Mouse (Mus musculus) brain, adult 2 months (tissue): ENCODE results near the gene Dpp6.

Experiments
- DNase-seq: peaks from one replicate; pipeline ENCODE4 v3.0.0; 2011; ENCODE audit warnings: low read depth, low spot score

Gene Dpp6

DNA sequence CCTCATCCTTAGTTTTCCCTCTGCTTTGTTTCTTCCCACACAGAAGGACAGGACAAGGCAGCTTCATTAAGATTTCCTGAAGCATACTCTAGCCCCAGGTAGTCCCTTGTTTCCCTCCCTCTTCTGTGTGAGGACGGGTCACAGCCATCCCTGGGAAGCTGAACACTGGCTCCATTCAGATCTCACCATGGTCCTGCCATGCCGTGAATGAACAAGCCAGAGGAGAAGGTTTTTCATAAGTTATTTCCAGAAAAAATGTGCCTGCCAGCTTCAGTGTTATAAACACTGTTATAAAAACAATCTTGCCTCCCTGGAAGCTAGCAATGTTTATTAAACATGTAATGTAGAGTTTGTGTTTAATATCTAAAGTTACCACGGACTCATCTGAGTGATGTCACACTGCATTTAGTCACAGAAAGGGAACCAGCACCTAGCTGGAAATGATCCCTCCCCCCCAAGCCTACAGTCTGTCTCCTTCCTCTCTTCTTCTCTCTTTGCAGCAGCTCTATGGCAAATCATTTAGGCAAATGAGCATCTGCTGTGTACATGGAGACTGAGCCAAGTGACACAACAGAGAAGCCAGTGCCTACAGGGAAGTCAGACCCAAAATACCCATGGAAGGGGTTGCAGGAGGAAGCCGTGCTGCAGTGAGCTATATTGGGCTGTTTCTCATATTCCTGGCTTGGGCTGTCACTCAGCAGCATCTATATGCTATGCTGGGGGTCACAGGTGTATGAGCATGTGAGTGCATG lies 128.3 kb downstream of the Dpp6 start:
- DNase-seq = peak; percentile 91

DNA sequence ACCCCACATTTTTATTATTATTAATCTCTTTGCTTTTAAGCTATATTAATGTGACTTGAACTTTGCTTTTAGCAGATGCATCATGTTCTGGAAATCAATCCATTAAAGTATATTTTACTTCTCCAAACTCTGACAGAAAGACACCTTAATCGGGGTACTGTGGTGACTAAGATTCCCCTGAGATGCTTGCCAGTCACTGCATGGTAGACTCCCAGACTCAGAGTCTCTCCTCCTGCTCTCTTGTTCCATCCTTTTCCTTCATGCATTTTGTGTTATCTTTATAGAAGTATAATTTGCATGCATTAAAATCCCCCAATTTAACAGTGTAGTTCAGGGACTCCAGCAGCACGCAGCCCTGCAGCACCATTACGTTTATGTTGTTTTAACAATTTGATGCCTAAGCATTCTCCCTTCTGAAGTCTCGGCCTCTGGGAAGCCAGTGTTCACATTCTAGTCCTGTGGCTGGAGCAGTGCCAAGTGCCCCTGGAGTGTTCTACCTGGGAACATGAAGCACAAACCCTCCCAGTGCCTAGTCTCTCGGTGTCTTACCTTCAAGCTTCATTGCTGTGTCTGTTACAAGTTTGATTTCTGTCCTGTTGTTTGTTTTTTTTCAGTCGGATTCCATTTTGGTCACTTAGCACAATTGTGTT lies 153.1 kb downstream of the Dpp6 start:
- no peak for DNase-seq

DNA sequence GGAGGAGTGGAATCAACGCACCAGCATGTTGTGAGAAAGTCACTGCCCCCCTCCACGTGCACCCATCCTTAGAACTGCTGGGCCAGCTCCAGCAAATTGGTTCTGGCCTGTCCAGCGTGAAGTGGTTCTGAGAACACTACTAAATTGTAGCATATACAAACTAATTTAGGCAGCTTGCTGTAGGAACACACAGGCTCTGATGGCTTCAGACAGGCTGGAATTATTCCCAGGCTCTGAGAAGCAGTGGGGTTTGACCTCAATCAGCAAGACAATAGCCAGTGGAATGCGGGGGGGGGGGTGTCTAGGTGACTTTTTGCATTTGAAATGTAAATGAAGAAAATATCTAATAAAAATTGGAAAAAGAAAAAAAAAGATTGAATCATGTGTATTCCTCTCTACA lies 156.2 kb downstream of the Dpp6 start:
- no peak for DNase-seq

DNA sequence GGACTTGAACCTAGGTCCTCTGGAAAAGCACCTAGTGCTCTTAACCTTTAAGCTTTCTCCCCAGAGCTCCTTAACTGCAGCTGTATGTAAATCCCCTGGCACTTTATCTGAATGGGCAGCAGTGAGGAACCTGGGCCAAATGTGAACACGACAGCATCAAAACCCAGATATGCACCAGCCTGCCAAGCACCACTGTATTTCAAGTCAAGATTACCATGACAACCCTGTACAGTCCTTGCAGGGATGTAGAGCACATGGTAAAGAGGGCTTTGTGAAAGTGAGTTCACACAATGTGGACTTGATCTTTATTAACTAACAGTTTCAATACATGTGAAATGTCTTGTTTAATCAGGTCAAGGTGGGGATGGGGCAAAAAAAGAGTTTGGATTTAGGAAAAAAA lies 162.3 kb downstream of the Dpp6 start:
- DNase-seq = no peak

DNA sequence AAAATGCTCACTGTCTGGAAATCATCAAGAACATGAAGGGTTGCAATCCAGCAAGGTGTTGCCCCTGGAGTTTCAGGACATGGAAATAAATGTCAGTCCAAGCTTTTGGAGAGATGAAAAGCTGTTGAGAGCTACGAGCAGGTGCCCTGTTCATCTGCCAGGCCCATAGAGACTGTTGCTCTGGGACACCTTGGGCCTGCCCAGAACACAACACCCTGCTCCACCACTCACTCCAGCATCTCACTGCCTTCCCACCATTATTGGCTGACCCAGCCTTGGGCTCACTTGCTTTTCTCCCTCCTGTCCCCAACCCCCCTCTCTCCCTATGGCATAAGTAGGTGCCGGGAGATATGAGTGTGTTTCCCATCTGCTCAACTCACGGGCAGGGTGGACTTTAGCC lies 162.8 kb downstream of the Dpp6 start:
- DNase-seq = no peak

GRCm38 (mm10) chr5:26985114-26985513 lies 168.1 kb downstream of the Dpp6 start:
- DNase-seq = no peak

DNA sequence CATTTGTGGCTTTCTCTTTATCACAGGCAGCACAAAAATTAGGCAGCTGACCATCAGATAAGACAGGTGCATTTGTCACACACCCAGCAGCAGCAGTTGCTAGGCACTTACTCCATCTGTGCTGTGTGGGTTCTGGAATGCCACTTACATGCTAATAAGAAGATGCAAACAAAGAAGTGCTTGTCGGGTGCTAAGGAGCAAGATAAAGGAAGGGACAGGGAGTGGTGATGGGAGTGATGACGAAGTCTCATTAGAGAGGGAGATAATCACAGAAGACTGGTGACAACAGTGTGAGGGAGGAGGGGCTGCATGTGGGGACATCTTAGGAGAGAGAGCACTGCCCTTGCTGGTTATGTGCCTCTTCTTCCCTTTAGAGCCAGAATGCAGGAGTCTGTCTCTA lies 174.6 kb downstream of the Dpp6 start:
- DNase-seq = peak; percentile 39

DNA sequence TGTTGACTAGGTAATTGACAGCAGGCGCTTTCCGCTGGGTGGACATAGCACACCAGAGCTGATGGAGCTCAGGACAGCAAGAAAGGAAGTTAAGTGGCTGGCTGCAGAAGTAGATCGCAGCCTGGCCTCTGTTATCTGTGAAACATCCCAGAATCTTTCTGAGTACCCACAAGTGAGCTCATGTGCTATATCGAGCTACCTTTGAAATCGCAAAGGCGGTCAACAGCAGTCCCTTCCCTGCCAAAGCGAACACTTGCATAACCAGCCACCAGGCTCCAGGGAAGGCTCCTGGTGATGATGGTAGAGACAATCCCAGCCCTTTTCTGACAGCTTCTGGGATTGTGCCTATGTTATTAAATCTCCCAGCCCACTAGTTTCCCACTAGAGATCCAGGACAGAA lies 186.5 kb downstream of the Dpp6 start:
- peak; percentile 53 for DNase-seq

- peak; percentile 95 for DNase-seq
Observed at GRCm38 (mm10) chr5:27009157-27009556, 192.2 kb downstream of the Dpp6 start.

- peak; percentile 95 for DNase-seq
Observed at GRCm38 (mm10) chr5:27010582-27010981, 193.6 kb downstream of the Dpp6 start.

GRCm38 (mm10) chr5:27018314-27018956 lies 201.4 kb downstream of the Dpp6 start:
- DNase-seq = peak; percentile 20

DNA sequence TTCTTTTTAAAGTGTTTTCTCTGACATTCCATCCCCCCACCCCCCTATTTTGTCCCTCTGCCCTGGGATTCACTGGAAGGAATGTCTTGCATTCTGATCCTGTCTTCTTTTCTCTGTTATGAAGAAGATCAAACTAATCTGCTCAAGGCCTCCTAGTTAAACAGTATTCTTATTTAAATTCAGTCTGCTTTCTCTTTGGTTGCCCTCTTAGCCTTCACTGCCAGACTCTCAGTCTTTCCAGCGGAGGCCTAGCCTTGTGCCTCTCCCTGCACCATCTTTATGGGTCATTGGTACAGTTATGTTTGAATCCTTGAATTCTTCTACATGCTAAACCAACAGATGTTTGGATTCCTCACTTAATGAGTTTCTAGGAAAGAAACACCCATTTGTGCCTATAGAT lies 211.6 kb downstream of the Dpp6 start:
- no peak for DNase-seq

DNA sequence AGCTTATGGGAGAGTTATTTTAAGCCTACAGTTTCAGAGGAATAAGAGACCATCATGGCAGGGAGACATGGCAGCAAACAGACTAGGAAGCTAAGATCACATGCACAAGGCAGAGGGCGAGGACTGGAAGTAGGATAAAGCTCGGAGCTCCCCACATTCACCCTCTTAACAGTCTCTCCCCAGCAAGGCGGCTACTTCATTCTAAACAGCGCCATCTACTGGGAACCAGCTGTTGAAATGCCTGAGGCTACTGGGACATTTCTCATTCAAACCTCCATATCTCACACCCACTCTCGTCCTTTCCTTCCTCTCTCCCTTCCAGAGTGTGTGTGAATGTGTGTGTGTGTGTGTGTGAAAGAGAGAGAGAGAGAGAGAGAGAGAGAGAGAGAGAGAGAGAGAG lies 212.8 kb downstream of the Dpp6 start:
- DNase-seq = peak; percentile 76

DNA sequence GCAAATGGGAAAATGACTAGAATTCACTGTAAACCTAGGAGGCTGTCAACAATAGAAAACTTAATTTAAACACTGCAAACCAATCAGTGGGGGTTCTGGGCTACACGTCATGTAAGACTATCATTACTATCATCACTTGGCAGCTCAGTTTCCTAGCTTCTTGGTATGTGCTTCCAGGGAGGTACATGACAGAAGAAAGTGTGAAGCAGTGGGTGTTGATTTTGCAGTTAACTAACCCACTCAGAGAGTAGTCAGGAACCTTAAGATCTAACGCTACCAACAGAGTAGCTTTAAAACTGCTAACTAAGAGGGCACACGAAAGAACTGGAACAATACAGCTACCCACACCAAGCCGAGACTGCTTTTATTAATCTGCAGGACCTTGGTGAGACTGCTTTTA lies 217.9 kb downstream of the Dpp6 start:
- DNase-seq = peak; percentile 60

DNA sequence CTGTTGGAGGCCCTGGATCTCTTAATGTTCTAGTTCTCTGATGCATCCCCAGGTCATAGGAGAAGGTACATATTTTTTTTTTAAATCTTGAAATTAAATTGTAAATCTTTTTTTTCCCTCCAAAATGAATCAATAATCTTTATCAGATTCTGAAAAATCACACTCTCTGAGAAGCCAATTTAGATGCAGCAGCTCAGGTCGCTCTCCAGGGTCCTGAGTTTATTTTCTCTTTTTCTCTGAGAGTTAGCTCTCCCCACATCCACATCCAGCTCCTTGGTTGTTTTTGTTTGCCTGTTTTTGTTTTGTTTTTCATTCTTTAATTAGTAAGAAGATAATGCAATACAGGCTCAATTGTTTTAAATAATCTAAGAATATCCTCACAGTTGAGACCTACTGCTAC lies 218.3 kb downstream of the Dpp6 start:
- DNase-seq = no peak

GRCm38 (mm10) chr5:27035891-27036290 lies 218.9 kb downstream of the Dpp6 start:
- DNase-seq = peak; percentile 96

DNA sequence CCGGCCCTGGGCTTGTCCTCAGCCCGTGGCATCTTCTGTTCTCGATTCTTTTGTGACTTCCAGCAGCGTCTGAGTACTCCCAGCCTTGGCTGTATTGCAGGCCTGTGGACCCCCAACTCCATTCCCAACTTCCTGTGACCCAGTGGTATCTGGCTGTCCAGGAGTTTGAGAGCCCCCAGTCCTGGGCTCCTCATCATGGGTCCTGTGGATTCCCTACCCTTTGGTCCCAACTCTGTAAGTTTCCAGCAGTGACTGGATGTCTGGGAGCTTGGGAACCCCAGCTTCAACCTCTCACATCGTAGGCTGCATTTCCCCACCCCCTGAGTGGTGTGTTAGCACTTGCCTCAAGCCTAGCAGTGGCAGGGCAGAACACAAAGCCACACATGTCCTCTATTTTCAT lies 220.8 kb downstream of the Dpp6 start:
- DNase-seq = no peak

GRCm38 (mm10) chr5:27048167-27048566 lies 231.2 kb downstream of the Dpp6 start:
- peak; percentile 95 for DNase-seq

DNA sequence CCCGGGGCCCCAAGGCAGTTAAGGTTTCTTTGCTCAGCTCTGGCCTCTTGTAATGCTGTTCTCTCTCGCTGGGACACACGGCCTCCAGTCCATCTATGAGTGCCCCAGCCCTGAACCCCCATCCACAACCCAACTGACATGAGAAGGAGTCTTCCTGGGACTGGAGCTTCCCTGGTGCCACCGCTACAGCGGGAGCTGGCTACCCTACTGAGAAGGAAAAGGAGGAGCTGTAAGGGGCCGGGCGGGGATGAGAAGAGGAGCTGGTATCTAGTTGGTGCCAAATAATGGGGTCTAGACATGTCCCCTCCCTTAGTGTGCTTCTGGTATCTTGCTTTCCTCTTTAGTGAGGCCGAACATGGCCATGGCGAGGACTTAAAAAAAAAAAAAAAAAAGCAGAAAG lies 231.9 kb downstream of the Dpp6 start:
- DNase-seq = peak; percentile 48

- peak; percentile 78 for DNase-seq
Observed at GRCm38 (mm10) chr5:27049341-27050091, 232.5 kb downstream of the Dpp6 start.

DNA sequence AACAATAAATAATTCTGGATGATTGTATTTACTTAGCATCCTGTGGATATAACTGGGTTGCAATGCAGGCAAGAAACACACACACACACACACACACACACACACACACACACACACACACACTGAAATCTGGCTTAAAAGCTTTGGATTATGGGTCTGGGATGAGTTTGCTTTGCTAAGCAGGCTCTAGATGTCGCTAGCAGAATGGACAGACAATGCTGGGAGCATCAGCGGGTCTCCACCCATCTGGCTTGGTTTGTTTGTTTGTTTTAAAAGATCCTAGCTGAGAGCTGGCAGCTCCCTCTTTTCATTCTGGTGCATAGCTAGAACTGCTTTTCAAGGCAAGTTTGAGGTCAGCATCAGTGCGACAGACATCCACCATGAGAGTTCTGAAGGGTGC lies 234.2 kb downstream of the Dpp6 start:
- DNase-seq = peak; percentile 92

DNA sequence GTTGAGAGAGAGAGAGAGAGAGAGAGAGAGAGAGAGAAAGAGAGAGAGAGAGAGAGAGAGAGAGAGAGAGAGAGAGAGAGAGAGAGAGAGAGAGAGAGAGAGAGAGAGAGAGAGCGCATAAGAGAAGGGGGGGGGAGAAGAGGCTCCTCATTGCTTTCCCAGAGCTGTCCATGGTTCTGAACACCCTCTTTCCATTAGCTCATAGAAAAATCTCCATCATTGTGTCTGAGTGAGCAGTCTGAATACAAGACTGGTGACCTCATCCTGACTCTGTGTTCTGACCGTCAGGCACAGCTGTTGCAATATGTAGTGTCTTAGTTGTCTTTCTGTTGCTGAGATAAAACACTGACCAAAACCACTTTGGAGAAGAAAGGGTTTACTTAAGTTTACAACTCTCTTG lies 235.4 kb downstream of the Dpp6 start:
- no peak for DNase-seq
